16 mouse cellular contexts compared by ENCODE assay signal in the genomic region with DNA sequence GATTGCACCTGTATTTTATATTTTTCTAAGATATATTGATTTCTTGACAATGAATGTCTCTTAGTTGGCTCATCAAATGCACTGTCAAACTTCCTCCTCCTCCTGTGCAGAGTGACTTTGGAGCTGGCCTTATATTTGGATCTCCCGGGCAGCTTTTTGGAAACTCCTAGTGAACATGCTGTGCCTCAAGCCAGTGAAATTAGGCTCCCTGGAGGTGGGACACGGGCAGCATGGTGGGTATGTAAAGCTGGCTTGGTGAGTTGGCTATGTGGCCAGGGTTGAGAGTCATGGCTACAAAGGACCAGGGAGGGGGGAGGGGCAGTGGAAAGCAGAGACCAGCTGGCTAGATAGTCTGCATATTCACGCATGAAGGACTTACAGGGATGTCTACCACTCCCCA. TPM values are rescaled to one million over a fixed set of nuclear protein-coding genes. Genes with fewer than 3 reads are reported as not detected.
DNase-seq lines count a peak whose midpoint lies in the region.
"Had no signal": no experiment of that assay in that cellular context is flagged by ENCODE, and none has a peak within 500 bp of the region (broad histone marks: within the 10 kb centered on the region; RNA-seq: fewer than 3 reads in every experiment).

No protein-coding gene starts in this region.

- peak; percentile 28 to 38 for DNase-seq in cerebellum, postnatal 10 days
- DNase-seq in cerebellum, adult 11 months: no peak
- DNase-seq in left cerebral cortex, postnatal 4 days: peak; percentile 15
- DNase-seq in left cerebral cortex, postnatal 14 days (ENCODE audit: low spot score in 2 of 2): no peak
- peak; percentile 17 for DNase-seq in testis, postnatal 10 days (ENCODE audit: low spot score)
- DNase-seq in testis, postnatal 14 days (ENCODE audit: low spot score): no peak
- DNase-seq: adrenal gland, adult 8-10 months; adrenal gland, postnatal 14 days; adrenal gland, postnatal 36 days; B cell, adult 2 months; cerebellum, adult 18-20 months; cerebellum, adult 8-10 months; cerebellum, adult 9-11 months; cerebellum, postnatal 25 days; forebrain, postnatal 0 days had no signal

- intact Hi-C loops in left cerebral cortex, postnatal 4 days (cut with DNase I): no loop called here
- intact Hi-C loops in left cerebral cortex, postnatal 14 days (cut with DNase I): no loop called here

RNA-seq across cellular contexts. Expression of a gene that starts 39.9 kb away (rescaled TPM):
- total RNA-seq in left cerebral cortex, postnatal 4 days (2021): 1 to 10 TPM; 1.4 to 2.3 TPM
- 10 to 100 TPM in 1 of 2 experiments, 1 to 10 TPM in 1; 7.3 to 11.9 TPM for total RNA-seq in left cerebral cortex, postnatal 14 days (2021)
- total RNA-seq: CH12.LX had no signal

Comparison
In these comparisons a context has a peak if more than half of its experiments do, and no peak if none do; other contexts are left out.
1. DNase-seq: peak in cerebellum, postnatal 10 days (2 of 2), left cerebral cortex, postnatal 4 days (single experiment) and testis, postnatal 10 days (single experiment); none in cerebellum, adult 11 months (single experiment), left cerebral cortex, postnatal 14 days (0 of 2) and testis, postnatal 14 days (single experiment).